Mouse (Mus musculus) spleen, adult 2 months (tissue): ENCODE measurements at regions not wholly inside any gene's neighbourhood (a gene's known extent, or its start where the extent isn't known, plus 50 kb on each side); places are given as distances from the start of the nearest gene placed in this dataset.

Experiments
- CTCF ChIP-seq: fragments of 200-500 bp; IDR thresholded peaks from 2 replicates; pipeline ENCODE4 v1.5.1; 2011; ENCODE audit warnings: mild to moderate bottlenecking, inconsistent platforms; ENCODE audit not compliant: insufficient read depth, insufficient read length, insufficient replicate concordance; ENCODE audit errors: extremely low read depth
- POLR2A ChIP-seq: fragments of 200-500 bp; IDR thresholded peaks from 2 replicates; pipeline ENCODE4 v1.6.1; 2011; ENCODE audit warnings: low read depth, low read length, inconsistent platforms

- TF ChIP-seq CTCF (no peak), POLR2A (no peak)
Observed at GRCm38 (mm10) chr1:88848246-88848645, 146.2 kb upstream of the Arl4c start.
